ENCODE assay signal across 24 mouse cellular contexts in genomic region chr6:144041188-144041587, GRCm38 (mm10).
DNase-seq lines count a peak whose midpoint lies in the region; ATAC-seq and TF ChIP-seq lines count a peak whose summit lies in the region.
"Had no signal": no experiment of that assay in that cellular context is flagged by ENCODE, and none has a peak within 500 bp of the region (broad histone marks: within the 10 kb centered on the region; RNA-seq: fewer than 3 reads in every experiment).

No protein-coding gene starts in this region.

- no peak for ATAC-seq in hindbrain, embryonic 13.5 days (ENCODE audit: low FRiP score)
- no peak for ATAC-seq in hindbrain, embryonic 16.5 days
- no peak for ATAC-seq in midbrain, embryonic 11.5 days (ENCODE audit: low FRiP score)
- ATAC-seq in midbrain, postnatal 0 days (ENCODE audit: low FRiP score), result no peak
- ATAC-seq in stomach, postnatal 0 days (ENCODE audit: low FRiP score, low TSS enrichment), result peak; percentile 62
- ATAC-seq: liver, embryonic 12.5 days; Patski had no signal

- H3K4me3 ChIP-seq in hindbrain, embryonic 13.5 days, result no peak overlapping the region
- H3K4me3 ChIP-seq in hindbrain, embryonic 16.5 days (ENCODE audit: low read length), result no peak overlapping the region
- no peak overlapping the region for H3K4me3 ChIP-seq in midbrain, embryonic 11.5 days (ENCODE audit: low read depth, low read length)
- no peak overlapping the region for H3K4me3 ChIP-seq in midbrain, postnatal 0 days (ENCODE audit: low read depth, low read length)
- no peak overlapping the region for H3K4me3 ChIP-seq in stomach, postnatal 0 days (ENCODE audit: low read depth, low read length)
- H3K4me3 ChIP-seq: layer of hippocampus, adult 2 months; limb, embryonic 12.5 days; liver, embryonic 12.5 days; neural tube, embryonic 15.5 days had no signal

- no peaks in the 10 kb centered on the region for H3K36me3 ChIP-seq in hindbrain, embryonic 13.5 days
- H3K36me3 ChIP-seq in hindbrain, embryonic 16.5 days (ENCODE audit: control insufficient read depth, insufficient read depth, low read length), result no peaks in the 10 kb centered on the region
- no peaks in the 10 kb centered on the region for H3K36me3 ChIP-seq in midbrain, embryonic 11.5 days (ENCODE audit: control insufficient read depth, insufficient read depth, low read length)
- no peaks in the 10 kb centered on the region for H3K36me3 ChIP-seq in midbrain, postnatal 0 days (ENCODE audit: insufficient read depth, low read length)
- no peaks in the 10 kb centered on the region for H3K36me3 ChIP-seq in stomach, postnatal 0 days (ENCODE audit: control insufficient read depth, insufficient read depth, low read length)
- H3K36me3 ChIP-seq: G1E; liver, embryonic 12.5 days; neural tube, embryonic 15.5 days had no signal

- no peaks in the 10 kb centered on the region for H3K27me3 ChIP-seq in hindbrain, embryonic 13.5 days
- no peaks in the 10 kb centered on the region for H3K27me3 ChIP-seq in hindbrain, embryonic 16.5 days (replicated peaks; ENCODE audit: control insufficient read depth, insufficient read depth, low read length)
- no peaks in the 10 kb centered on the region for H3K27me3 ChIP-seq in midbrain, embryonic 11.5 days (ENCODE audit: control insufficient read depth, insufficient read depth, low read length)
- H3K27me3 ChIP-seq in midbrain, postnatal 0 days (ENCODE audit: insufficient read depth, low read length), result no peaks in the 10 kb centered on the region
- H3K27me3 ChIP-seq in stomach, postnatal 0 days (ENCODE audit: control insufficient read depth, insufficient read depth, low read length), result no peaks in the 10 kb centered on the region
- H3K27me3 ChIP-seq: CH12.LX; limb, embryonic 12.5 days; liver, embryonic 12.5 days; neural tube, embryonic 15.5 days; Patski had no signal

- no peaks in the 10 kb centered on the region for H3K9me3 ChIP-seq in hindbrain, embryonic 13.5 days
- H3K9me3 ChIP-seq in hindbrain, embryonic 16.5 days (ENCODE audit: control insufficient read depth, low read length), result no peaks in the 10 kb centered on the region
- H3K9me3 ChIP-seq in midbrain, embryonic 11.5 days (ENCODE audit: control insufficient read depth, low read length), result no peaks in the 10 kb centered on the region
- H3K9me3 ChIP-seq in midbrain, postnatal 0 days (ENCODE audit: low read length), result no peaks in the 10 kb centered on the region
- H3K9me3 ChIP-seq in stomach, postnatal 0 days (ENCODE audit: control insufficient read depth, low read length), result no peaks in the 10 kb centered on the region
- H3K9me3 ChIP-seq: limb, embryonic 12.5 days; liver, embryonic 12.5 days; neural tube, embryonic 15.5 days had no signal

- H3K4me1 ChIP-seq in hindbrain, embryonic 13.5 days (replicated peaks), result peaks cover 52% of the 10 kb centered on the region
- peaks cover 15% of the 10 kb centered on the region for H3K4me1 ChIP-seq in hindbrain, embryonic 16.5 days (ENCODE audit: control insufficient read depth, insufficient read depth, low read depth, low read length)
- peaks cover 33% of the 10 kb centered on the region for H3K4me1 ChIP-seq in midbrain, embryonic 11.5 days (ENCODE audit: control insufficient read depth, insufficient read depth, low read length)
- H3K4me1 ChIP-seq in midbrain, postnatal 0 days (ENCODE audit: insufficient read depth, low read length), result peaks cover 8% of the 10 kb centered on the region
- no peaks in the 10 kb centered on the region for H3K4me1 ChIP-seq in stomach, postnatal 0 days (replicated peaks; ENCODE audit: control insufficient read depth, insufficient read depth)
- H3K4me1 ChIP-seq: liver, embryonic 12.5 days had no signal

- no peak for TF ChIP-seq CTCF in midbrain, postnatal 0 days (IDR thresholded peaks at IDR 0.05)
- no peak for TF ChIP-seq CTCF in stomach, postnatal 0 days (IDR thresholded peaks at IDR 0.05; ENCODE audit: low read depth)

- H3K9ac ChIP-seq in hindbrain, embryonic 13.5 days, result no peak overlapping the region
- H3K9ac ChIP-seq in hindbrain, embryonic 16.5 days (ENCODE audit: low read depth, low read length), result no peak overlapping the region
- H3K9ac ChIP-seq in midbrain, embryonic 11.5 days (ENCODE audit: low read length), result no peak overlapping the region
- no peak overlapping the region for H3K9ac ChIP-seq in midbrain, postnatal 0 days (replicated peaks; ENCODE audit: low read length, poor library complexity, severe bottlenecking)
- no peak overlapping the region for H3K9ac ChIP-seq in stomach, postnatal 0 days (ENCODE audit: low read length)
- H3K9ac ChIP-seq: limb, embryonic 12.5 days; liver, embryonic 12.5 days; neural tube, embryonic 15.5 days had no signal

- no peak overlapping the region for H3K4me2 ChIP-seq in hindbrain, embryonic 13.5 days
- no peak overlapping the region for H3K4me2 ChIP-seq in hindbrain, embryonic 16.5 days (ENCODE audit: low read length)
- no peak overlapping the region for H3K4me2 ChIP-seq in midbrain, embryonic 11.5 days
- no peak overlapping the region for H3K4me2 ChIP-seq in midbrain, postnatal 0 days (ENCODE audit: low read depth, low read length, poor library complexity, severe bottlenecking)
- peak overlapping the region; percentile 25; the same call in 1 of the 2 replicates for H3K4me2 ChIP-seq in stomach, postnatal 0 days (replicated peaks; ENCODE audit: low read depth)
- H3K4me2 ChIP-seq: heart, embryonic 11.5 days; limb, embryonic 12.5 days; liver, embryonic 12.5 days; neural tube, embryonic 15.5 days had no signal

- WGBS in hindbrain, embryonic 13.5 days, result 51% methylated on average over 5 of the region's 5 CpGs
- WGBS in hindbrain, embryonic 16.5 days, result 48% methylated on average over 5 of the region's 5 CpGs
- WGBS in midbrain, embryonic 11.5 days, result 60% methylated on average over 5 of the region's 5 CpGs
- 57% methylated on average over 5 of the region's 5 CpGs for WGBS in midbrain, postnatal 0 days
- 54% methylated on average over 5 of the region's 5 CpGs for WGBS in stomach, postnatal 0 days

- H3K27ac ChIP-seq in hindbrain, embryonic 13.5 days, result peak overlapping the region; percentile 32; the same call in 1 of the 2 replicates
- no peak overlapping the region for H3K27ac ChIP-seq in hindbrain, embryonic 16.5 days (ENCODE audit: low read depth, low read length)
- H3K27ac ChIP-seq in midbrain, embryonic 11.5 days (ENCODE audit: low read depth, low read length), result no peak overlapping the region
- H3K27ac ChIP-seq in midbrain, postnatal 0 days (ENCODE audit: low read depth, low read length), result no peak overlapping the region
- H3K27ac ChIP-seq in stomach, postnatal 0 days (replicated peaks), result peak overlapping the region; percentile 67
- H3K27ac ChIP-seq: layer of hippocampus, adult 2 months; liver, embryonic 12.5 days; macrophage; neural tube, embryonic 15.5 days had no signal

- no peak for TF ChIP-seq EP300 in stomach, postnatal 0 days (optimal IDR thresholded peaks at IDR 0.05)

- peak; percentile 77 for DNase-seq in midbrain, embryonic 11.5 days (ENCODE audit: low spot score, missing footprints)
- DNase-seq in midbrain, postnatal 0 days (ENCODE audit: low spot score), result no peak
- peak; percentile 40 for DNase-seq in retina, embryonic 14.5 days (ENCODE audit: low spot score)
- DNase-seq in stomach, postnatal 0 days (ENCODE audit: low spot score), result peak; percentile 34
- DNase-seq in adipocyte (ENCODE audit: low spot score), result no peak
- DNase-seq: adrenal gland, adult 2 months; B cell, adult 2 months; cerebellum, adult 11-12 months; cerebellum, postnatal 10 days; kidney, postnatal 25 days; lung, adult 2 months; thymus, adult 18-20 months; thymus, postnatal 36 days had no signal

Comparison
In these comparisons a context has a peak if more than half of its experiments do, and no peak if none do; other contexts are left out.
1. H3K27ac ChIP-seq: peak in hindbrain, embryonic 13.5 days (single experiment) and stomach, postnatal 0 days (single experiment); none in hindbrain, embryonic 16.5 days (single experiment), midbrain, embryonic 11.5 days (single experiment) and midbrain, postnatal 0 days (single experiment).
2. DNase-seq: peak in midbrain, embryonic 11.5 days (single experiment), retina, embryonic 14.5 days (single experiment) and stomach, postnatal 0 days (single experiment); none in midbrain, postnatal 0 days (single experiment) and adipocyte (single experiment).